Mouse (Mus musculus) heart, postnatal 0 days (tissue): Measurements from ENCODE around the gene Mrpl55.

Source experiments
- CTCF ChIP-seq: IDR thresholded peaks from 2 replicates; pipeline ENCODE4 v1.5.1; 2016; ENCODE audit warnings: antibody characterized with exemption, control low read depth, low read depth
- EP300 ChIP-seq: IDR thresholded peaks from 2 replicates; pipeline ENCODE4 v1.6.1; 2016; ENCODE audit warnings: antibody characterized with exemption, low read depth

DNA sequence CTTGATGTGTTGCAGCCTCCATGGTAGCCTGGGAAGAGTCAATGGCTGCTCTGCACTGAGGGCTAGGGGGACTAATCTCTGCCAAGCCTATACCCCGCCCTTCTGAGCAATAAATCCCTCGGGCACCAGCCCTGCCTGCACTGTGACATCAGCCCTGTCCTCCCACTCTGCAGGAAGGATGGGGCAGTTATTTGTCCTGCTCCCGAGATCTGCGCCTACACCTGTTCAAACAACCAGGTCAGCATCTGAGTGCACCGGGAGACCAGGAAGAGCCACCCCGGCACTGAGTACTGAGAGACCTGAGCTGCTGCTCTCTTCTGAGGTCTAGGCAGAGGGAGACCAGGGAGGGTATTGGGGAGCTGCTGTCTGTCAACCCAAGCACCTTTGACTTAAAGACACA, 14.6 kb upstream of the Mrpl55 start:
- TF ChIP-seq CTCF: no peak
- no peak for TF ChIP-seq EP300
